Mouse (Mus musculus) forebrain, embryonic 11.5 days (tissue): ENCODE measurements around the gene Cars2. TPM values are rescaled to one million over a fixed set of nuclear protein-coding genes. Genes with fewer than 3 reads are reported as not detected.

Experiments
- ATAC-seq: fragments of 200-750 bp; cut with Nextera tagmentation; replicated peaks from 2 replicates; pipeline ENCODE4 v1.8.0; 2017; ENCODE audit warnings: moderate TSS enrichment; ENCODE audit not compliant: low FRiP score
- DNase-seq: peaks from one replicate; pipeline ENCODE4 v3.0.0-alpha.2; 2017; ENCODE audit warnings: low spot score
- H3K27ac ChIP-seq: fragments of 300-500 bp; sonication (generic); 2 replicates; pipeline ENCODE4 v1.5.1; 2014; ENCODE audit warnings: low read depth, low read length
- H3K27me3 ChIP-seq: fragments of 300-500 bp; sonication (generic); 2 replicates; pipeline ENCODE4 v1.6.1; 2014; ENCODE audit warnings: mild to moderate bottlenecking, low read length, mixed read lengths; ENCODE audit not compliant: control insufficient read depth, insufficient read depth
- H3K36me3 ChIP-seq: fragments of 300-500 bp; sonication (generic); 2 replicates; pipeline ENCODE4 v1.6.1; 2014; ENCODE audit warnings: mild to moderate bottlenecking, low read length, moderate library complexity, mixed read lengths; ENCODE audit not compliant: control insufficient read depth, insufficient read depth
- H3K4me1 ChIP-seq: fragments of 300-500 bp; sonication (generic); replicated peaks from 2 replicates; pipeline ENCODE4 v1.6.1; 2014; ENCODE audit warnings: low read length, mixed read lengths; ENCODE audit not compliant: control insufficient read depth, insufficient read depth
- H3K4me2 ChIP-seq: fragments of 300-500 bp; sonication (generic); 2 replicates; pipeline ENCODE4 v1.6.1; 2014; ENCODE audit warnings: low read depth, mild to moderate bottlenecking, low read length, moderate library complexity, mixed read lengths; ENCODE audit not compliant: severe bottlenecking
- H3K4me3 ChIP-seq: fragments of 300-500 bp; sonication (generic); 2 replicates; pipeline ENCODE4 v1.5.1; 2014; ENCODE audit warnings: low read depth, low read length
- H3K9ac ChIP-seq: fragments of 300-500 bp; sonication (generic); 2 replicates; pipeline ENCODE4 v1.6.1; 2014; ENCODE audit warnings: low read length
- H3K9me3 ChIP-seq: fragments of 300-500 bp; sonication (generic); 2 replicates; pipeline ENCODE4 v1.6.1; 2016; ENCODE audit warnings: low read length, mixed read lengths; ENCODE audit not compliant: control insufficient read depth
- whole genome bisulfite sequencing: fragments of 180-500 bp; shearing (Covaris S2); extraction: QIAGEN DNeasy Blood & Tissue Kit; methylation state at CpG from one replicate; pipeline ENCODE4 v1.1.7; 2014; 5-methylcytosine and 5-hydroxymethylcytosine counted together
- polyA plus RNA-seq: library from polyadenylated mRNA; unstranded; fragments of >200 nt; fragmentation: Nextera tagmentation; extraction: Ambion mirVana; gene quantifications from 2 replicates; pipeline ENCODE4 v1.2.1, GENCODE M21; 2014

Cars2 gene
- polyA plus RNA-seq, 1 experiment from 2014 or later: 19.9 TPM

DNA sequence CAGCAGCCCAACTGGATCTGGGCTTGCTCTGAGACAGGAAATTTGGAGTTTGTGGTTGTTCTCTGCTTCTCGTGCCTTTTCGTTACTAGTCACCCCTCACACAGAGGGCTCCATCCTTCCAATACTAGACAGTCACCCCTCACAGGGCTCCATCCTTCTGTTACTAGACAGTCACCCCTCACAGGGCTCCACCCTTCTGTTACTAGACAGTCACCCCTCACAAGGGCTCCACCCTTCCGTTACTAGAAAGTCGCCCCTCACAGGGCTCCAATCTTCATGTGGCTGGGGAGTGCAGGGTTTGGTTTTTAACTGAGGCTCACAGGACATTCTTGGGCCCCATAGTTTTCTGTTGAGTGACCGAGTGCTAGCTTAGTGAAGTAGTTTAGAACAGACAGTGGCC lies 37.3 kb downstream of the Cars2 start:
- no peak overlapping the region for H3K27ac ChIP-seq
- no peak for DNase-seq
- peaks cover 14% of the 10 kb centered on the region; the same call in 1 of the 2 replicates for H3K36me3 ChIP-seq
- no peaks in the 10 kb centered on the region for H3K27me3 ChIP-seq
- WGBS: 89% methylated on average over 5 of the region's 5 CpGs
- H3K4me1 ChIP-seq: no peaks in the 10 kb centered on the region
- H3K9me3 ChIP-seq: no peaks in the 10 kb centered on the region
- ATAC-seq: no peak
- no peak overlapping the region for H3K4me2 ChIP-seq
- H3K9ac ChIP-seq: no peak overlapping the region
- no peak overlapping the region for H3K4me3 ChIP-seq

DNA sequence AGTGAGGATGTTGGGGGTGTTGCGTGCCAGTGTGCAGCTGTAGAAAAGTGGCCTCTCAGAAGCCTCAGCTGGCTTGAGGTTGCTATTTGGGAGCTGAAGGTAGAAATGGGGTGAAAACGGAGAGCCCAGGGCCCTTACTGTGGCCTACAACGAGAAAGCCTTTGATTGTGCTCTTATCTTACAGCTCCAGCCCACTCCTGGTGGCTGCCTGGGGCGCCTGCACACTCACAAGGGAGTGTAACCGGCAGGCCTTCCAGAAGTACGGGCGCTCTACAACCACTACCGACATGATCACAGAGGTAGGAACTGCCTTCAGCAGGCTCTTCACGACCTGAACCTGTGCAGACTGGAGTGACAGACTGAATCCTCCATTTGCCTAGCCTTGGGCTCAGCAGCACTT lies 37.9 kb downstream of the Cars2 start:
- WGBS: 89% methylated on average over 9 of the region's 9 CpGs
- H3K36me3 ChIP-seq: peaks cover 14% of the 10 kb centered on the region; the same call in 1 of the 2 replicates

DNA sequence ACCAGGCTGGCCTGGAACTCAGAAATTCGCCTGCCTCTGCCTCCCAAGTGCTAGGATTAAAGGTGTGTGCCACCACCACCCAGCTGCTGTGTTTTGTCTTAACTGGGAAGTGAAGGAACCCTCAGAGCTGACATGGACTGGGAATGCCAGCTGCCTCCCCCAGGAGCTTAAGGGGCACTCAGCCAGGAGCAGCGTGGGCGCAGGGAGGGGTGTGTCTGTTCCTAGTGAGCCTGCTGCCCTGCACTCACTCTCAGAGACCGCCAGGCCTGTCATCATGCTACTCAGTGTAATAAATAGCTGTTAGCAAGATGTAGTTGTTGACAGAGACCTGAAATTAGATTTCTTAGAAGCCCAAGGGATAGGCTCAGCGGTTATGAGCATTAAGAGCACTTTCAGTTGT lies 39.6 kb downstream of the Cars2 start:
- Histone ChIP-seq H3K9ac (no peak overlapping the region), H3K36me3 (peaks cover 14% of the 10 kb centered on the region; the same call in 1 of the 2 replicates), H3K4me3 (no peak overlapping the region), H3K4me2 (no peak overlapping the region), H3K27me3 (no peaks in the 10 kb centered on the region), H3K9me3 (no peaks in the 10 kb centered on the region), H3K27ac (no peak overlapping the region), H3K4me1 (no peaks in the 10 kb centered on the region)
- ATAC-seq (no peak), DNase-seq (no peak)
- WGBS: 91% methylated on average over 5 of the region's 5 CpGs

More for the DNA sequence above, 37.9 kb downstream of the Cars2 start:
- H3K27ac ChIP-seq: no peak overlapping the region
- no peak overlapping the region for H3K4me3 ChIP-seq
- DNase-seq (no peak), ATAC-seq (no peak)
- no peaks in the 10 kb centered on the region for H3K9me3 ChIP-seq
- H3K9ac ChIP-seq: no peak overlapping the region
- H3K27me3 ChIP-seq: no peaks in the 10 kb centered on the region
- H3K4me1 ChIP-seq: no peaks in the 10 kb centered on the region
- no peak overlapping the region for H3K4me2 ChIP-seq

DNA sequence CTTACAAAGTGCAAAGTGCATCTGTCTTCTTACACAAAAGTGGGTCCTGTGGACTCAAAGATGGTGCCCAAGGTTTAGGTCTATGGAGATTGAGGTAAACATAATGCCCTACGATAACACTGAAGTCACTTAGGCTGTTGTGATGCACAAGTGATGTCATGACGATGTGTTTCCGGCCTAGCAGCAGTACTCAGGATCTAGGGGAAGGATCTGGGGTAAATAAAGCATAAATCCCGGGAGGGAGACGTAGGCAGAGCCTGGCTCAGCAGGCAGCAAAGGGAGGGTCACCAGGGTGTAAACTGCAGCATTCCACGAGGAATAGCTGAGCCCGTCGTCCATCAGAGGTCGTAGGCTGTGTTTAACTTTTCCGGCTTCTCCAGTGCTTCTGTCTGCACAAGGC lies 41.7 kb downstream of the Cars2 start:
- H3K27me3 ChIP-seq: no peaks in the 10 kb centered on the region
- no peak for DNase-seq

DNA sequence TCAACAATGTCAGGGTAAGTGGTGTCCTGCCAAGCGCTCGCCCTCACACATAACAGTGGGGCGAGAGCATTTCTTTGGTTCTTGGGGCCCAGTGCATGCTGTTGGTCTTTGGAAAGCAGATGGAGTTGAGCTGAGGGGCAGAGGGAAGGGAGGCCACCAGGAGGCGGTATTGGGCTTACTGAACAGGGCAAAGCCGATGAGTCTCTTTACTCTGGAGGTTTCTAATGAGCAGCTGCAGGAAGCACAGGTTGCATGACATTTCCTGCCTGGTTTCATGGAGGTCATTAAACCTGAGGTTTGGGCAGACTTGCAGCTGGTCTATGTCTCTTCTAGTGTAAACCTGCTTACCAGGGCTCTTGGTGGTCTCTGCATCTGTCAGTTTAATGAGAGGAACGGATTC lies 43.8 kb downstream of the Cars2 start:
- Histone ChIP-seq H3K4me2 (no peak overlapping the region), H3K36me3 (peaks cover 19% of the 10 kb centered on the region; the same call in 1 of the 2 replicates), H3K4me3 (no peak overlapping the region), H3K27ac (no peak overlapping the region), H3K27me3 (no peaks in the 10 kb centered on the region), H3K9ac (no peak overlapping the region), H3K4me1 (no peaks in the 10 kb centered on the region), H3K9me3 (no peaks in the 10 kb centered on the region)
- ATAC-seq (no peak), DNase-seq (peak; percentile 81)
- 74% methylated on average over 6 of the region's 6 CpGs for WGBS

More for the DNA sequence above, 41.7 kb downstream of the Cars2 start:
- Histone ChIP-seq H3K36me3 (peaks cover 19% of the 10 kb centered on the region; the same call in 1 of the 2 replicates), H3K4me3 (no peak overlapping the region), H3K9me3 (no peaks in the 10 kb centered on the region), H3K27ac (no peak overlapping the region), H3K9ac (no peak overlapping the region), H3K4me1 (no peaks in the 10 kb centered on the region), H3K4me2 (no peak overlapping the region)
- 88% methylated on average over 10 of the region's 10 CpGs for WGBS
- ATAC-seq: no peak

DNA sequence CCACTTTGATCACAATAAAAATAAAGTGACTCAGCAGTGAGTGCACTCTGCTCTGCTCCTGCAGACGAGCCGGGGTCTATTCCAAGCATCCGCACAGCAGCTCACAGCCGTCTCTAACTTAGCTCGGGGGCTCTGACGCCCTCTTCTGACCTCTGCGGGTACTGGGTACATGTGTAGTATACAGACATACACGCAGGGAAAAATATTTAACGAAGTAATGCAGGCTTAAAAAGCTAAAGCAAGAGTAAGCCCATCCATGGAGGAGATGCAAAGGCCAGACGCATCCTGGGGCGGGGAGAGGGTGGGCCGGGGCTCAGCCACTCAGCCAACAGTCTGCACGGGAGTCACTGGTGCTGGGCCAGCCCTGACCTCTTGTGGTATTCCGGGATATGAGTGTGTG lies 44.5 kb downstream of the Cars2 start:
- Histone ChIP-seq H3K4me1 (no peaks in the 10 kb centered on the region), H3K4me2 (no peak overlapping the region), H3K9ac (no peak overlapping the region), H3K4me3 (no peak overlapping the region), H3K9me3 (no peaks in the 10 kb centered on the region), H3K27ac (no peak overlapping the region), H3K36me3 (peaks cover 19% of the 10 kb centered on the region; the same call in 1 of the 2 replicates), H3K27me3 (no peaks in the 10 kb centered on the region)
- WGBS: 84% methylated on average over 14 of the region's 14 CpGs
- DNase-seq (no peak), ATAC-seq (no peak)

DNA sequence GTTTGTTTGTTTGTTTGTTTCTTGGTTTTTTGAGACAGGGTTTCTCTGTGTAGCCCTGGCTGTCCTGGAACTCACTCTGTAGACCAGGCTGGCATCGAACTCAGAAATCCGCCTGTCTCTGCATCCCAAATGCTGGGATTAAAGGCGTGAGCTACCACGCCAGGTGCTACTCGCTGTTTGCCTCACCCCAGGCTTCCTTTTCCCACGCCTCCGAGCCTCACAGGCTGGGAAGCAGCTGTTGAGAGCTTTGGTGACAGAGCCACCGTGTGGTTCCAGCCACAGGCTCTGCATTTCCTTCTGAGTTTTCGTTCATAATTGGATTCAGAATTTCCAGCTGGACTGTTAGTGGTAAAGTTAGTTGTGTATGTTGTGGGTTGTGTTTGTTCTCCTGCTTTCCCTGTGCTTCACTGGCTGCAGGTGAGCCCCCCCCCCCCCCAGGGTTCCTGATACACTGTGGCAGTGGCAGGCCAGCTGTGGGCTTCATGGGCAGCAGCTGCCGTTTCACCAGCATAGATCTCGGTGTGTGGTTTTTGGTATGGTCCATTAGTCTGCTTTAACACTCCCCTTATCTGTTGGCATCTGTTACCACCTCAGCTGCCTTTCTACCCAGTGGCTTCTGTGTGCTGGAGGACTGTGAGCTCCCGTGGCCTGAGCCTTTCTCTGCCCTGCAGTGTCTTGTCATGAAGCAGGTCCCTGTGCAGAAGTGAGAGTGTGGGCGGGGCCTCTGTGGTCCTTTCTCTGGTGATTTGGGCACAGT lies 46.9 kb downstream of the Cars2 start:
- no peaks in the 10 kb centered on the region for H3K4me1 ChIP-seq
- H3K36me3 ChIP-seq: peaks cover 5% of the 10 kb centered on the region; the same call in 1 of the 2 replicates
- no peak overlapping the region for H3K4me3 ChIP-seq
- DNase-seq (no peak), ATAC-seq (no peak)
- H3K9ac ChIP-seq: no peak overlapping the region
- no peaks in the 10 kb centered on the region for H3K27me3 ChIP-seq
- H3K4me2 ChIP-seq: no peak overlapping the region
- WGBS: 92% methylated on average over 13 of the region's 13 CpGs
- no peaks in the 10 kb centered on the region for H3K9me3 ChIP-seq
- no peak overlapping the region for H3K27ac ChIP-seq

DNA sequence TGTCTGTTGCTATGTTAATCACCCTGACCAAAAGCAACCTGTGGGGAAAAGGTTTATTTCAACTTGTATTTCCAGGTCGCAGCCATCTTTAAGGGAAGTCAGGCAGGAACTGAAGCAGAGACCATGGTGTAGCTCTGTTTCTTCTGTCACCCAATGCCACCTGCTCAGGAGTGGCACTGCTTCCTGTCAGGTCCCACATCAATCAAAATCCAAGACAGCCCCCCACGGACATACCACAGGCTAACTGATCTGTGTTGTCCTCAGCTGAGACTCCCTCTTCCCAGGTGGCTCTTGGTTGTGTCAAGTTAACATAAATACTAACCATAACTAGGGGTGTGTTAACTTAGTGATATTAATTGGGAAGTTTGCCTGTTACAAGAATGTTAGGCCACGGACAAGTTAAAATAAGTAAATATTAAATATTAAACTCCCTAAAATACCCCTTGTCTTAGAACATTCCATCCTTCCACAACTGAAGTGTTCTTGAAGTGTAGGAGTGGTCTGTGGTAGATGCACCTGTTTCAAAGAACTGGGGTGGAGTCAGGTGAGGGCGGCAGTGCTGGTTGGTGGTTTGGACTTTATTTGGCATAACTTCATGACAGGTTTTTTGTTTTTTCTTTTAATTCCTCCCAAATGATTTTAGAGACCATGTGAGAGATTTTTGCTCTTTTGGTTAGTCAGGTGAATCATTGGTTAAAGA lies 51.6 kb downstream of the Cars2 start:
- WGBS: 95% methylated on average over 4 of the region's 4 CpGs
- H3K4me2 ChIP-seq: no peak overlapping the region

More for the DNA sequence above, 51.6 kb downstream of the Cars2 start:
- DNase-seq: no peak
- no peaks in the 10 kb centered on the region for H3K27me3 ChIP-seq
- H3K4me1 ChIP-seq: peaks cover 3% of the 10 kb centered on the region; the same call in 1 of the 2 replicates
- no peak overlapping the region for H3K27ac ChIP-seq
- ATAC-seq: no peak
- no peaks in the 10 kb centered on the region for H3K9me3 ChIP-seq
- no peak overlapping the region for H3K9ac ChIP-seq
- no peaks in the 10 kb centered on the region; the same call in 1 of the 2 replicates for H3K36me3 ChIP-seq
- no peak overlapping the region for H3K4me3 ChIP-seq
